Mouse (Mus musculus): ENCODE measurements around the gene Vcl. TPM values are rescaled to one million over a fixed set of nuclear protein-coding genes. Genes with fewer than 3 reads are reported as not detected.

Gene Vcl
- polyA plus RNA-seq, 1 experiment from 2014 or later = 57.7 TPM

GRCm38 (mm10) chr14:20994475-20994874 lies 65.3 kb downstream of the Vcl start:
- Histone ChIP-seq H3K4me1 (ENCODE audit: insufficient read depth, low read length) (no peaks in the 10 kb centered on the region), H3K4me3 (ENCODE audit: low read length) (no peak overlapping the region), H3K27ac (ENCODE audit: low read length) (no peak overlapping the region), H3K36me3 (ENCODE audit: insufficient read depth, low read length) (peaks cover 11% of the 10 kb centered on the region; the same call in 1 of the 2 replicates), H3K27me3 (ENCODE audit: insufficient read depth, low read length) (no peaks in the 10 kb centered on the region), H3K9me3 (ENCODE audit: low read length) (0 out of 2 replicates have a peak, but pooled peaks cover 4% of the 10 kb centered on the region), H3K9ac (replicated peaks; ENCODE audit: low read length) (no peak overlapping the region), H3K4me2 (replicated peaks; ENCODE audit: low read depth, low read length) (no peak overlapping the region)
- ATAC-seq (ENCODE audit: low FRiP score, low TSS enrichment) = no peak
- 78% methylated on average over 3 of the region's 3 CpGs for WGBS

GRCm38 (mm10) chr14:20995497-20995896 lies 66.3 kb downstream of the Vcl start:
- no peak overlapping the region for H3K4me2 ChIP-seq (replicated peaks; ENCODE audit: low read depth, low read length)
- peaks cover 11% of the 10 kb centered on the region; the same call in 1 of the 2 replicates for H3K36me3 ChIP-seq (ENCODE audit: insufficient read depth, low read length)
- no peak overlapping the region for H3K9ac ChIP-seq (replicated peaks; ENCODE audit: low read length)
- 0 out of 2 replicates have a peak, but pooled peaks cover 4% of the 10 kb centered on the region for H3K9me3 ChIP-seq (ENCODE audit: low read length)
- H3K27me3 ChIP-seq (ENCODE audit: insufficient read depth, low read length) = no peaks in the 10 kb centered on the region
- no peak overlapping the region for H3K4me3 ChIP-seq (ENCODE audit: low read length)
- ATAC-seq (ENCODE audit: low FRiP score, low TSS enrichment) = no peak
- WGBS = 96% methylated on average over 2 of the region's 2 CpGs
- H3K4me1 ChIP-seq (ENCODE audit: insufficient read depth, low read length) = no peaks in the 10 kb centered on the region
- H3K27ac ChIP-seq (ENCODE audit: low read length) = no peak overlapping the region

- H3K36me3 ChIP-seq (ENCODE audit: insufficient read depth, low read length) = peaks cover 14% of the 10 kb centered on the region
- H3K27me3 ChIP-seq (ENCODE audit: insufficient read depth, low read length) = no peaks in the 10 kb centered on the region
- 0 out of 2 replicates have a peak, but pooled peaks cover 4% of the 10 kb centered on the region for H3K9me3 ChIP-seq (ENCODE audit: low read length)
- H3K27ac ChIP-seq (ENCODE audit: low read length) = no peak overlapping the region
- no peak for ATAC-seq (ENCODE audit: low FRiP score, low TSS enrichment)
- H3K9ac ChIP-seq (replicated peaks; ENCODE audit: low read length) = no peak overlapping the region
- WGBS = 69% methylated on average over 5 of the region's 5 CpGs
- H3K4me1 ChIP-seq (ENCODE audit: insufficient read depth, low read length) = no peaks in the 10 kb centered on the region
- no peak overlapping the region for H3K4me3 ChIP-seq (ENCODE audit: low read length)
- no peak overlapping the region for H3K4me2 ChIP-seq (replicated peaks; ENCODE audit: low read depth, low read length)
Measured at GRCm38 (mm10) chr14:20996361-20996760, 67.2 kb downstream of the Vcl start.

GRCm38 (mm10) chr14:20997548-20997947 lies 68.3 kb downstream of the Vcl start:
- Histone ChIP-seq H3K27me3 (ENCODE audit: insufficient read depth, low read length) (no peaks in the 10 kb centered on the region), H3K36me3 (ENCODE audit: insufficient read depth, low read length) (peaks cover 8% of the 10 kb centered on the region; the same call in 1 of the 2 replicates), H3K4me1 (ENCODE audit: insufficient read depth, low read length) (no peaks in the 10 kb centered on the region), H3K9me3 (ENCODE audit: low read length) (no peaks in the 10 kb centered on the region), H3K4me3 (ENCODE audit: low read length) (no peak overlapping the region), H3K27ac (ENCODE audit: low read length) (no peak overlapping the region), H3K4me2 (replicated peaks; ENCODE audit: low read depth, low read length) (no peak overlapping the region), H3K9ac (replicated peaks; ENCODE audit: low read length) (no peak overlapping the region)
- 72% methylated on average over 3 of the region's 3 CpGs for WGBS
- no peak for ATAC-seq (ENCODE audit: low FRiP score, low TSS enrichment)

- no peak overlapping the region for H3K4me2 ChIP-seq (replicated peaks; ENCODE audit: low read depth, low read length)
- H3K4me1 ChIP-seq (ENCODE audit: insufficient read depth, low read length) = no peaks in the 10 kb centered on the region
- WGBS = 64% methylated on average over 4 of the region's 4 CpGs
- no peaks in the 10 kb centered on the region for H3K9me3 ChIP-seq (ENCODE audit: low read length)
- no peak overlapping the region for H3K9ac ChIP-seq (replicated peaks; ENCODE audit: low read length)
- H3K36me3 ChIP-seq (ENCODE audit: insufficient read depth, low read length) = peaks cover 12% of the 10 kb centered on the region; the same call in 1 of the 2 replicates
- H3K27ac ChIP-seq (ENCODE audit: low read length) = no peak overlapping the region
- no peak for ATAC-seq (ENCODE audit: low FRiP score, low TSS enrichment)
- no peaks in the 10 kb centered on the region for H3K27me3 ChIP-seq (ENCODE audit: insufficient read depth, low read length)
- H3K4me3 ChIP-seq (ENCODE audit: low read length) = no peak overlapping the region
Measured at GRCm38 (mm10) chr14:20999617-21000016, 70.4 kb downstream of the Vcl start.

GRCm38 (mm10) chr14:21013800-21014334 lies 84.7 kb downstream of the Vcl start:
- Histone ChIP-seq H3K9ac (replicated peaks; ENCODE audit: low read length) (no peak overlapping the region), H3K9me3 (ENCODE audit: low read length) (no peaks in the 10 kb centered on the region), H3K4me3 (ENCODE audit: low read length) (no peak overlapping the region), H3K36me3 (ENCODE audit: insufficient read depth, low read length) (peaks cover 36% of the 10 kb centered on the region), H3K4me2 (replicated peaks; ENCODE audit: low read depth, low read length) (no peak overlapping the region), H3K27me3 (ENCODE audit: insufficient read depth, low read length) (no peaks in the 10 kb centered on the region), H3K4me1 (ENCODE audit: insufficient read depth, low read length) (no peaks in the 10 kb centered on the region), H3K27ac (ENCODE audit: low read length) (no peak overlapping the region)
- 80% methylated on average over 5 of the region's 5 CpGs for WGBS
- no peak for ATAC-seq (ENCODE audit: low FRiP score, low TSS enrichment)

GRCm38 (mm10) chr14:21017871-21018270 lies 88.7 kb downstream of the Vcl start:
- no peaks in the 10 kb centered on the region for H3K9me3 ChIP-seq (ENCODE audit: low read length)
- H3K27ac ChIP-seq (ENCODE audit: low read length) = no peak overlapping the region
- no peaks in the 10 kb centered on the region for H3K27me3 ChIP-seq (ENCODE audit: insufficient read depth, low read length)
- no peaks in the 10 kb centered on the region for H3K4me1 ChIP-seq (ENCODE audit: insufficient read depth, low read length)
- H3K36me3 ChIP-seq (ENCODE audit: insufficient read depth, low read length) = peaks cover 49% of the 10 kb centered on the region
- WGBS = 90% methylated on average over 5 of the region's 5 CpGs
- no peak overlapping the region for H3K4me3 ChIP-seq (ENCODE audit: low read length)
- H3K4me2 ChIP-seq (replicated peaks; ENCODE audit: low read depth, low read length) = no peak overlapping the region
- no peak overlapping the region for H3K9ac ChIP-seq (replicated peaks; ENCODE audit: low read length)
- ATAC-seq (ENCODE audit: low FRiP score, low TSS enrichment) = no peak

DNA sequence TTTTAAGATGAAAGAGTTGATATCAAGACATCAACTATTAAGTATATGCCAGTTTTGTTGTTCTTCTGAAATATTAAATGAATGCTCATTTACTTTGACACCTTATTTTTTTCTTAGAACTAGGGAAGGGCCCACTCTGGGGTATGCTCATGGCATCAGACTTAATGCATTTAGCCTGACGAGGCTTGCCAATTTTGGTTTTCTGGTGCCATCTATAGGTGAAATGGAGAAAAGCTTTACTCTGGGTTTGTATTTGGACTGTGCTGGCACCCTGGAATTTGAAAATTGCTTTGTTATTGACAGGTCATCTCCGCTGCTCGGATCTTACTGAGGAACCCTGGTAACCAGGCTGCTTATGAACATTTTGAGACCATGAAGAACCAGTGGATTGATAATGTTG lies 89.8 kb downstream of the Vcl start:
- Histone ChIP-seq H3K36me3 (ENCODE audit: insufficient read depth, low read length) (peaks cover 49% of the 10 kb centered on the region), H3K4me1 (ENCODE audit: insufficient read depth, low read length) (no peaks in the 10 kb centered on the region), H3K9me3 (ENCODE audit: low read length) (no peaks in the 10 kb centered on the region), H3K27me3 (ENCODE audit: insufficient read depth, low read length) (no peaks in the 10 kb centered on the region), H3K27ac (ENCODE audit: low read length) (no peak overlapping the region), H3K4me2 (replicated peaks; ENCODE audit: low read depth, low read length) (no peak overlapping the region), H3K4me3 (ENCODE audit: low read length) (no peak overlapping the region), H3K9ac (replicated peaks; ENCODE audit: low read length) (no peak overlapping the region)
- ATAC-seq (ENCODE audit: low FRiP score, low TSS enrichment) = peak; percentile 65; the same call in 1 of the 2 replicates
- whole genome bisulfite sequencing = 49% methylated on average over 3 of the region's 3 CpGs

- 94% methylated on average over 8 of the region's 8 CpGs for WGBS
- H3K4me2 ChIP-seq (replicated peaks; ENCODE audit: low read depth, low read length) = no peak overlapping the region
- no peak for ATAC-seq (ENCODE audit: low FRiP score, low TSS enrichment)
Measured at GRCm38 (mm10) chr14:21020435-21020834, 91.2 kb downstream of the Vcl start.

GRCm38 (mm10) chr14:21027542-21027941 lies 98.3 kb downstream of the Vcl start:
- no peak for ATAC-seq (ENCODE audit: low FRiP score, low TSS enrichment)
- Histone ChIP-seq H3K4me2 (replicated peaks; ENCODE audit: low read depth, low read length) (no peak overlapping the region), H3K9me3 (ENCODE audit: low read length) (no peaks in the 10 kb centered on the region), H3K4me3 (ENCODE audit: low read length) (no peak overlapping the region), H3K27ac (ENCODE audit: low read length) (no peak overlapping the region), H3K4me1 (ENCODE audit: insufficient read depth, low read length) (peaks cover 14% of the 10 kb centered on the region), H3K9ac (replicated peaks; ENCODE audit: low read length) (no peak overlapping the region), H3K36me3 (ENCODE audit: insufficient read depth, low read length) (peaks cover 57% of the 10 kb centered on the region), H3K27me3 (ENCODE audit: insufficient read depth, low read length) (no peaks in the 10 kb centered on the region)

More at GRCm38 (mm10) chr14:21020435-21020834, 91.2 kb downstream of the Vcl start:
- H3K27ac ChIP-seq (ENCODE audit: low read length) = no peak overlapping the region
- H3K4me3 ChIP-seq (ENCODE audit: low read length) = no peak overlapping the region
- no peaks in the 10 kb centered on the region for H3K9me3 ChIP-seq (ENCODE audit: low read length)
- H3K4me1 ChIP-seq (ENCODE audit: insufficient read depth, low read length) = no peaks in the 10 kb centered on the region
- peaks cover 57% of the 10 kb centered on the region for H3K36me3 ChIP-seq (ENCODE audit: insufficient read depth, low read length)
- H3K9ac ChIP-seq (replicated peaks; ENCODE audit: low read length) = no peak overlapping the region
- H3K27me3 ChIP-seq (ENCODE audit: insufficient read depth, low read length) = no peaks in the 10 kb centered on the region

All from kidney, embryonic 16.5 days (tissue).